Mouse (Mus musculus): Measurements from ENCODE around the gene Ajuba.

- no peak for TF ChIP-seq MAX (IDR thresholded peaks at IDR 0.05)
- TF ChIP-seq CTCF (IDR thresholded peaks at IDR 0.05; ENCODE audit: control insufficient read depth, insufficient read depth, insufficient read length) = no peak
- TF ChIP-seq MYOD1 (IDR thresholded peaks at IDR 0.05; ENCODE audit: control insufficient read depth, insufficient read length, low read depth) = no peak
- no peak for TF ChIP-seq CEBPB (IDR thresholded peaks at IDR 0.05; ENCODE audit: low read depth)
- no peak for TF ChIP-seq MYOG (IDR thresholded peaks at IDR 0.05; ENCODE audit: control insufficient read depth, extremely low read depth, insufficient read length)
- no peak for TF ChIP-seq USF1 (IDR thresholded peaks at IDR 0.05; ENCODE audit: low read depth)
These were observed 2.3 kb upstream of the Ajuba start for GRCm38 (mm10) chr14:54579638-54580037.

Measured in C2C12 (cell line).